Mouse (Mus musculus) gastrocnemius, postnatal 4 days (tissue): ENCODE measurements around the gene B3gnt3. TPM values are rescaled to one million over a fixed set of nuclear protein-coding genes. Genes with fewer than 3 reads are reported as not detected.
A peak's percentile ranks its signal among the peaks of the same experiment; 100 is the strongest.
"Not testable (repeated sequence)": the region's sequence is repeated elsewhere in the genome, so short reads cannot be mapped to it uniquely, and the experiment has no call there.

Source experiments
- DNase-seq, 2 experiments: peaks; one replicate each; pipeline ENCODE4 v3.0.0; 2021 to 2022; ENCODE audit warnings: low spot score in 2 of 2, mixed read lengths in 2 of 2
- total RNA-seq, 2 experiments: library from RNA; stranded (reverse); gene quantifications; 2 replicates each; pipeline ENCODE4 v1.2.3; 2021

The B3gnt3 gene
- total RNA-seq, 2 experiments from 2014 or later: 4.1 to 4.5 TPM

DNA sequence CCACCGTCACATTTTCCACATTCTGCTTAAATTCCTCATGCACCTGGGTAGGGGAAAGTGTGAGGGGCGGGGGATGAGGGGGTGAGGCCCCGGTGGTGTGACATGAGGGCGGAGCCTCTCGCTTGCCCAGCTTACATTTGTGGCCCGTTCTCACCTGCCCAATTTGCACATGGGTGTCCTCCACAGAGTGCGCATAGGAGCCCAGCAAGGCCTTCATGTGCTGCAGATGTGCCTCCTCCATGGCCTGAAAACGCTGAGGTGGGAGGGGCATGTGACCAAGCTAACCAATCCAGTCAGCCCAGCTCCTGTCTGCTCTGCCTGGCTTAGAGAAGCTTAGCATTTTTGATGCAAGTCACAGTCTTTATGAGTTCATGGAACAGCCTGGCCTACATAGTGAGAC, 13.9 kb upstream of the B3gnt3 start:
- DNase-seq: no peak

DNA sequence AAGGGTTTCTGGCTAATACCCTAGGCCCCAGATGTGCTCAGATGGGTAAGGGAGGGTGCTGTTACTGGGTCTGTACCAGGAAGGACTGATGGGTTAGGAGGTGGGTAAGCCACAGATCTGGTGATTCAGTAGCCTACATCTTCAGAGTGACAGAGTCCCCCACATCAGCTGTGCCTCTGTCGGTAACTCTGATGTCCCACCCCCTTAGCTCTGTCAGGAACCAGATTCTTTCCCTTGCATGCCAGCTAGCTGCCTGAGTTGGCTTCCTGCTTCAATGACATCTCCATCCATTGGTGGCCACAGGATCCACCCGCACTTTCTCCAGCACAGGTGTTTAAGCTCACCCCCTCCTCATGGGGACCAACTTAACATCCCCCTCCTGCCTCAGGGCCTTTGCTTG, 10.0 kb upstream of the B3gnt3 start:
- DNase-seq: no peak

DNA sequence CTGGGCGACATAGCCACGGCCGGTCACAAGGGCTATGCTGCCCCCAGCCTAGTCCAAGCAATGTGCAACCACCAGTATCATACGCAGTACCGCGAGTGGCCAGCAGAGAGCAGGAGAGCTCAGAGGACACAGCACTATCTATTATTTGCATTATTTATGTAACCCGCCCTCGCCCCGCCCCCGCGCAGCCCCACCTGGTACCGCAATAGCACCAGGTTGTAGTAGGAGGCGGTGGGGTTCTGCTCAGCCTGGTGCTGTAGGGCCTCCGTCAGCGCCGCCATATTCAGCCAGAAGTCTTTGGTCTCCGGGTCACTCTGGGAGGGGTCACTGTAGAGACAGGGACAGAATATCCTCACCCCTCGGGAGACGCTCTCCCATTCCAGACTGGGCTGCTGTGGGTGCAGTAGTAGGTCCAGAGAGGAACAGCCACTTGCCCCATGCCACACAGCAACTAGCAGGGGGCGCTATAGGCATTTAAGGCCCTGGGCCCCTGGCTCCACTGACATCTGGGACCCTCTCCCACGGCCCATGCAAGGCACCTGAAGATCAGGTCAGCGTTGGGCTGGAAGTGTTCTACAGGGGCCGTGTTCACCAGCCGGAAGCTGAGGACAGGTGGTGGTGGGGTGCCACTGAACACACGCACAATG, 8.3 kb upstream of the B3gnt3 start:
- peak in 1 of 2 experiments; percentile 73 for DNase-seq

DNA sequence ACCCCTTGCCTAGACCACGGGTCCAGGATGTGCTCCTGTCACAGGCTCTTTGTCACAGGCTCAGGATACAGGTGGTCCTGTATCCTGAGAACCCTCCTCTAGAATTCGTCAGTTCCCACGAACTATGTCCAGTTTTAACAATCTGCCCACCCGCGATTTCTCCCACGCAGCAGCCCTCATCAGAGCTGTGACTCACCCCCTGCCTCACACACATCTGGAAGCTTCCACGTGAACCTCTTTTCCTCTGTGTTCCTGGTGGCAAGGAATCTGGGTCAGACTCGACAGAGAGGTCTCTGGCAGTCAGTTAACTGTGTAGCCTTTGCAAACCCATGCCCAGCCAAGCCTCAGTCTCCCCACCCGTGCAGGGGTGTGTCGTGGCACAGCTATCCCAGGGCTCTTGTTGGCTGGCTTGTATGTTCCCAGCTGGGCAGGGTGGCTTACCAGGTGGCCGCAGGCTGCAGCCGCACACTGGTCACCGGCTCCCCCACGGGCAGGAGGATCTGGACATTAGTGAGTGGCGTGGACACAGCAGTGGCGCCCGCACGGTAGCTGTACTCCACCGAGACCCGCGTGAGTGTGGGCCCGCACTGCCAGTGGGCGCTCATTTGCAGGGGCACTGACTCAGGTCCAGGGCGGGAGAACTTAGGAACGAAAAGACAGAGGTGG, 7.7 kb upstream of the B3gnt3 start:
- no peak for DNase-seq

DNA sequence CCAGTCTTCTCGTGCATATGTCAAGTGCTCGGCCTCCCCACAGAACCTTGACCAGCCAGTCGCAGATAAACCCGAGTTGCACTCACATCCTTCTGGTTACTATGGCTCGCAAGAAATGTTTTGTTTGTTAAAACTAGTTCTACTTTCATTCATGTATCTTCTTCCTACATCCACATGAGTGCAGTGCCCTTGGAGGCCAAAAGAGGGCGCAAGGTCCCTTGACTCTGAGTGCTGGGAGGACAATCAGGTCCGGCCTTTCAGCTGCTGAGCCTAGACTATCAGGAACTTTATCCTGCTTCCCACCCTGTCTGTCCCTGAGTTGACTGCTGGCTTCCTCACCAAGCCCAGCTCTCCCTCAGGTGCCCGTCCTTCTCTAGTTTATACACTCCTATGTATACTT, 6.3 kb upstream of the B3gnt3 start:
- DNase-seq: no peak

DNA sequence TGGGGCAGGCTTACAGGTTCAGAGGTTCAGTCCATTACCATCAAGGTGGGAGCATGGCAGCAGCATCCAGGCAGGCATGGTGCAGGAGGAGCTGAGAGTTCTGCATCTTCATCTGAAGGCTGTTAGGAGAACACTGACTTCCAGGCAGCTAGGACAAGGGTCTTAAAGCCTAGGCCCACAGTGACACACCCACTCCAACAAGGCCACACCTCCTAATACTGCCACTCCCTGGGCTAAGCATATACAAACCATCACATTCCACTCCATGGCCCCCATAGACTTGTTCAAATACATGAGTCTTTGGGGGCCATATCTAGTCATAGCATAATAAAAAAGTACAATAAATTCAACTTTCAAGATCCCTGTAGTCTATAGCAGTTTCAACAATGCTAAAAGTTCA, 1.8 kb upstream of the B3gnt3 start:
- not testable (repeated sequence) for DNase-seq

DNA sequence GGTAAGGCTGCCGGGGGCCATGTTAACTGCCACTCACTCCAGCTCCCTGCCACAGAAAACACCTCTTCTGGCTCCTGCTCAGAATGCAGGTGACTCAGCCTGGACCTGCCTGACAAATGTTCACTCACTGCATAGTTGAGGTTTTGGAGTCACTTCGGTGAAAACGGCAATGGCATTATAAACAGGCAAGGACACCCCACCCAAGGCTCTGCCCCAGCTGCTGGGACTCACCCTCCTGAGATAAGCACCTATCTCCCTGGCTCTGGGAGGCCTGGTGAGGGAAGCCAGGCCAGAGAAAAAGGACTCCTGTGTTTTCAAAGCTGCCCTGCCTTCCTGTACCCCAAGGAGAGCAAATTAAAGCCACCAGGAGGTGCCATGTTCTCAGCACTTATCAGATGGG, 1.3 kb upstream of the B3gnt3 start:
- DNase-seq: no peak

DNA sequence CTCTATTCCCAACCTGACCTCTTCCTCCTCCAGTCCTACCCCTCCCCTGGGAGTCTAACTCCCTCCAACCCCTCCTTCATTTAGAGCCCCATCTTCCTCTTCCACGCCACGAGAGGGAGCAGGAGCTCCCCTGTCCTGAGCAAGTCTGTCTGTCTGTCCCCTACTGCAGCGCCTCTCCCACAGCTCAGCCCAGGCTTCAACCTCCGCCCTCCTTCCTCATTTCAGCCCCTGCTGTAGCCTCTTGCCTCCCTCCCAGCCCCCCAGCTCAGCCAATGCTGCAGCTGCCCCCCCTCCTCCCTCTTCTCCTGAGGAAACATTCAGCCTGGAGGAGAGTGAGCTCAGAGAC, 471 bp upstream of the B3gnt3 start:
- DNase-seq: no peak

DNA sequence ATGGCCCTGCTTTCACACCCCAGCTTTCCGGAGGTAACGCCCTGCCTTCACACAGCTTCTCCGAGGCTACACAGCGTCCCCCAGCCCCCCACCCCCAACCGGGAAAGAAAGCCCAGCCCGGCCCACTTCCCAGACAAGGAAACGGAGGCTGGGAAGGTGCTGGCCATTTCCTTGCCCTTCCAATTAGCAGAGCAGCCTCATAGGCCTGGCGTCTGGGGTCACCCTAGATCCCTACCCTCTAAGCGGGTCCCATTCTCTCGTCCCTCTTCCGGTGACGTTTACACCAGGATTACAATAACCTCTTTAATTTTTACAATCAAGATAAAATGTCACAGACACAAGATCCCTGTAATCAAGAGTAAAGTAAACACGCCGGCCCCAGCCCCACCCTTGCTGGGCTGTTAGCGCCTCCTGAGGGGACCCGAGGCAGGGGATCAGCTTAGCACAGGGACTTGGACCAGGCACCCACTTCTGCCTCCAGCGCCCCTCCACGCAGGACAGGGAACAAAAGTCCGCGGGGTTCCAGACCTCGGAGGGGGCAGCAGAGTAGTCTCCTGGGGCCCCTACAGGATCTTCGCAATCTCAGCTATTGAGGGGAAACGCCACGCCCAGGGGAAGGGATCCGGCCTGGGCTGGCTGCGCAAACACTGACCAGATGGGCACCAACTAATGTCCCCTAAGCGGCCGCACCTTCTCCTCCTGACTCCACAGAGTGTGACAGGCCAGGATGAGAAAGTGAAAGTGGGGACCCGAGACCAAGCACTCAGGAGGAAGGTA, 908 bp downstream of the B3gnt3 start:
- no peak for DNase-seq

DNA sequence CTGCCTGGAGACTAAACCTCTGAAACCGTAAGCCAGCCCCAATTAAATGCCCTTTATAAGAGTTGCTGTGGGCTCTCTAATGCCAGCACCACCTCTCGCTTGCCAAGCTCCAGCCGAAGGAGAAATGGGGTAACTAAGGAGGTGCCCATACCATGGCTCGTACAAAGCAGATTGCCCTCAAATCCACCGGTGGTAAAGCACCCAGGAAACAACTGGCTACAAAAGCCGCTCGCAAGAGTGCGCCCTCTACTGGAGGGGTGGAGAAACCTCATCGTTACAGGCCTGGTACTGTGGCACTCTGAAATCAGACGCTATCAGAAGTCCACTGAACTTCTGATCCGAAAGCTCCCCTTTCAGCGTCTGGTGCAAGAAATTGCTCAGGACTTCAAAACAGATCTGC, 6.1 kb downstream of the B3gnt3 start:
- DNase-seq: not testable (repeated sequence)

DNA sequence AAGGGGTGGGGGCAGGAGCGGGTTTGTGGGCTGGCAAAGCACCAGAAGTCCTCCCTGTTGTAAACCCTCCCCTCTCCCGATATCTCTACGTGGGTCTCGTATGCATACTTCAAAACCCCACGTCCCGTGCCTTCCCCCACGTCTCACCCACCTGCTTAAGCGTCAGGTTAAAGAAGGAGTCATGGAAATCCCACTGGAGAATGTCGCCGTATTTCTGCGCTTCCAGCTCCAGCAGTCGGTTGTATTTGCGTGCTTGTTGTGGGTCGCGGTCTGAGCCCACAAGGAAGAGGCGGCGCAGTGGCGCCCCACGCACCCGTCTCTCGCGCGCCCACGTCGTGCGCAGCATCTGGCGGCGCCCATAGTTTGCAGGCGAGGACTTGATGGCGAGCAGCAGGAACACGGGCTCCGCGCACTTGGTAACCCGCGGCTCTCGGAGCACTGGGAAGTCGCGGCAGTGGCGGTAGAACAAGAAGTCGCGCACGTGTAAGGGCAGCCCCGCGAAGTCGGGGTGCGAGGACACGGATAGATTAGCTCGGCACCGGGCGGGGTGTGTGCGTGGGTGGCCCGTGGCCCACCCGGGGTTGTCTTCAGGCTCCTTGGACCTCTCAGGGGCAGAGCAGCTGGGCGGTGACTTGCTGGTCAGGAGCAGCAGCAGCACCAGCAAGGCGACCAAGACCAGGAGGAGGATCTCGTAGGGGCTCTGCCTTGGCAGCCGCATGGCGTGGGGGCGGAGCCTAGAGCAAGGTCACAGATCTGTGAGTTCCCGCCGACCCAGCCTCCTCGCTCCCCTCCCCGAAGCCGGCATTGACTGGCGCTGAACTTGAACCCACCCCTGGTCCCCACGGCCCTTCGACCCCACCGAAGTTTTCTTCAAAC, 8.2 kb downstream of the B3gnt3 start:
- no peak for DNase-seq

DNA sequence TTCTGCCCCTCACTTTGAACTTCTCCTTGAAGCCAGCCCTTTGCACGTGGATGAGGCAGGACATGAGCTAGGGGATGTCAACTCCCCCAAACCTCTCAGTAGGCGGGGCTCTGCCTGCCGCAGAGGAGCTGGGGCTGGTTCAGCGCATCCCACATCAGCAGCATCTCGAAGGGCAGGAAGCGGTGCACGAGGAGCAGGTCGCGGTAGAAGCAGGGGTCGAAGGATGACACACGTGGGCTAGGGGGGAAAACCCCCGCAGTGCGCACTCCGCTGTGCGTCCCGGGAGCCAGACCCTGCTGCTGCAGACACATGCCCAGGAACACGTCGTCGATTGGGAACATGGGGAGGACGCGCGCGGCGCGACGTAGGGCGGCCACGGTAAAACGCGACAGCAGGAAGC, 9.1 kb downstream of the B3gnt3 start:
- no peak for DNase-seq

DNA sequence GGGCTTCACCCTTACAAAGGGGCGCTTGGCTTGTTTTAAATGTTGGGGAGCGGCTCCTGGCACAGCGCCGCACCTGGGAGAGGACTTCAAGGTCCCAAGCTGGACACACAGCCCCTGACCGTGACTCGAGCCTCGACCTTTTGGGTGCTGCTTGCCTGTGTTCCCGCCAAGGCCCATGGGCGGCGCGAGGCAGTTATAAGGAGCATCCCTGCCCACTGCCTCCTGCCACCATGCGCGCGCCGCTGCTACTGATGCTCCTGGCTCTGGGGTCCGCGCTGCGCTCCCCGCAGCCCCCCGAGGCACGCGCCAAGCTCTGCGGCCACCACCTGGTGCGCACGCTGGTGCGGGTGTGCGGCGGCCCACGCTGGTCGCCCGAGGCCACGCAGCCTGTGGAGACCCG, 12.6 kb downstream of the B3gnt3 start, which contains the start of gene Insl3:
Insl3 (plus strand) TSS at position 187 of the 400 bp plus-strand sequence.
- DNase-seq: no peak

DNA sequence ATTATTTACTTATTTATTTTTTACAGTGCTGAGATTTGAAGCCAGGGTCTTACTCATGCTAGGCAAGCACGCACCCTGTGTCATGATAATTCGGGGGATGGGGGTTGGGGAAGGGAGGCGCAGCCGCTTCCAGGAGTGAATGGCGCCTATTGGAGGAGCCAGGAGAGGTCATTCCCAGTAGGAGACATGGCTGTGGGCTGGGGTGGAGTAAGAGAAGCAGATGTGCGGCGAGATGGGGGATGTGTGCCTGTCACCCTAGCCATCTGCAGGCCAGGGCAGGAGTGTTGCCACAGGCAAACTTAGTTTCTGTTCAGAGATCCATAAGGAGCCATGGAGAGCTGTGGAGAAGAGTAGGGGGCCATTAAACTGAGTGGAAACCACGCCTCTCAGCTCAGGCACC, 14.0 kb downstream of the B3gnt3 start:
- no peak for DNase-seq

DNA sequence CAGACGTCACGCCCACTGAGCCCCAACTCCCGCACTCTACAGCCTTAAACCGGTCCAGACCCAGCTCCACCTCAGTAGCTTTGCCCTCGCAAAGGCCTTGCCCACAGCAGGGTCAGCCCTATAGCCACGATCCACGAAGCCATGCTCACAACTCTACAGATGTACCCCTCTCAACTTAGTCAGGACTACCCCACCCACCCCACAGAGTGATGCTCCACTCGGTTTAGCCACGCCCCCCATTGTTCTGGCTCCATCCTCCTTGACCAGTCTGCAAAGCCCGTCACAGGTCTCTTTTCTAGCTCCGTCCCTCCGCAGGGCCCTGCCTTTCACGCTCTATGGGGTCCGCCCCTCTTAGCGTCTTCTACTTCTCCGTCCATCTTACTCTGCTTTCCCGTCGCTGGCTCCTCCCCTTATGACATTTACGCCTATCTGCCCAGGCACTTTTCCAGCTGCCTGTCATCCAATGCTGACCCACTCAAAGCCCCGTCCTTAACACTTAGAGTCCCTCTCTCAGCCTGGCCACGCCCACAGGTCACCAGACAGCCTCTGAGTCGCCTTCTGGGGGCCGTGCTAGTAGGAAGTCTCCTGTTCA, 15.3 kb downstream of the B3gnt3 start:
- DNase-seq: no peak

DNA sequence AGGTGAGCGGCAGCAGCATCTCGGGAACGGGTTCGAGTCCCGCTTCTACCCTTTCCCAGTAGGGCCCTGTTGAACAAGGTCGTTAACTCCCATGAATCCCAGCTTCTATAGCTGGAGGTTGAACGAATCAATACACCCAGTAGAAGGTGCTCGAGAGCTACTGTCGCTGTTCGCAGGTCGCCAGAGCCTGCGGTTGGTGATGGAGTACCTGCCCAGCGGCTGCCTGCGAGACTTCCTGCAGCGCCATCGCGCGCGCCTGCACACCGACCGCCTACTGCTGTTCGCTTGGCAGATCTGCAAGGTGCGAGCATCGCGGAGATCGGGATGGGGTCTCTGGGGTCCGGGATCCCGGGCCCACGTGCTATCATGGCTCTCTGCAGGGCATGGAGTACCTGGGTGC, 16.0 kb downstream of the B3gnt3 start:
- no peak for DNase-seq

DNA sequence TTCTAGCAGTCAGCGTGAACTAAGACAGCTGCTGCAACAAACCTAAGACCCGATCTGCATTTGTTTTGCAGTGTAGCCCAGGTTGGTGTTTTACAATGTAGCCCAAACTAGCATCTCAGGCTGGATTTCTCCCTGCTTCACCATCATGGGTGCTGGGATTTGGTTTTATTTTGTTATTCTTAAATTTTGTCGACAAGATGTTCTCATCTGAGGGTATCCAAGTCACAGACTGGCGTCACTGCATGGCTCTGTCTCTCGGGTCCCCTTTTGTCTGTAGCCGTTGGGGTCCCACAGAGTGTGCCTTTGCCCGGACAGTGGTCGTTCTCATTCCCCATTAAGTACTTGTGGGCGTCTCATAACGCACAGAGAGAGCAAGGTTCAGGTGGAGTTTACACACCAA, 16.9 kb downstream of the B3gnt3 start:
- DNase-seq: no peak

DNA sequence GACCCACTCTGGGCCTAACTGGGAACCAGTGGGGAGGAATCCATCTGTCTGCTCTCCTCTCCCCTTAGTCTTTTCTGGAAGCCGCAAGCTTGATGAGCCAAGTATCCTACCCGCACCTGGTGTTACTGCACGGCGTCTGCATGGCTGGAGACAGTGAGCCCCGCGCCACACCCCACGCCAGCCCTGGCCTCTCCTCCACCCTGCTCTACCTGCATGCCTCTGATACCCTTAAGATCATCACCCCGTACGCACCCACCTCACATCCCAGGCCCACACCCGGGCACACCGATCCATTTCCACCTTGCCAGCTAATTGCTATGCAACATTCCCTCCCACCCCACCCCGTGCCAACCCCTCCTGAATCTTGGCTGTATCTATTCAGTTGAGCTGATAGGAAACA, 18.8 kb downstream of the B3gnt3 start:
- no peak for DNase-seq

DNA sequence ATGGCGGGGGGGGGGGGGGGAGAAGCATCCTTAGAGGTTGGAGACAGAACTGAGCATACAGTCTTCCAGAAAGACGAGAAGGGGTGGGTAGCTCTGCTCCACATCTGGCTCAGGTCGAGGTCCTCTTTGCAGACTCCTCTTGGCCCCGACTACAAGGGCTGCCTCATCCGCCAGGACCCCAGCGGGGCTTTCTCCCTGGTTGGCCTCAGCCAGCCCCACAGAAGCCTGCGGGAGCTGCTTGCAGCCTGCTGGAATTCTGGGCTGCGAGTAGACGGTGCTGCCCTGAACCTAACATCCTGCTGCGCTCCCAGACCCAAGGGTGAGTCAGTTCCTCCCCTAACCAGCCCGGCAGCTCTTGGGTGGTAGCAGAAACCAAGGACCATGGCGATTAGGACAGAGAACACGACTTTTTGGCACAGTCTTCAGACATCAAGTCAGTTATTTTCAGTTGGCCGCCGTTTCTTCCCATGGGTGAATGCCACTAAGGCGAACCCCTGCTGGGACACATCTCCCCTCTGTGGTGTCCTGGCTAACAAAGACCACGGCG, 20.1 kb downstream of the B3gnt3 start:
- no peak for DNase-seq

DNA sequence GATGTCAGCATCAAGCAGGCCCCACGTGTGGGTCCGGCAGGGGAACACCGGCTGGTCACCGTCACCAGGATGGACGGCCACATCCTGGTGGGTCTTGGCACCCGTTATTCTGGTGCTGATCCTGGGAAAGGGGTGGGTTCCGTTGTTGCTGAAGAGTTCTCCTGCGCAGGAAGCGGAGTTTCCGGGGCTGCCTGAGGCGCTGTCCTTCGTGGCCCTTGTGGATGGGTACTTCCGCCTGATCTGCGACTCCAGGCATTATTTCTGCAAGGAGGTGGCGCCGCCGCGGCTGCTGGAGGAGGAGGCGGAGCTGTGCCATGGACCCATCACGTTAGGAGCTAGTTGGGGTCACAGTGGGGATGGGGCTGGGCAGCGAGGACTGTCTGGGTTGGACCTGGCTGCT, 21.1 kb downstream of the B3gnt3 start:
- no peak for DNase-seq
